Mouse (Mus musculus) liver, postnatal 0 days (tissue): ENCODE measurements around the gene Sln. TPM values are rescaled to one million over a fixed set of nuclear protein-coding genes. Genes with fewer than 3 reads are reported as not detected.

Experiments used
- ATAC-seq: fragments of 200-750 bp; cut with Nextera tagmentation; 2 replicates; pipeline ENCODE4 v1.8.0; 2017; ENCODE audit warnings: mild to moderate bottlenecking, moderate library complexity
- DNase-seq: peaks from one replicate; pipeline ENCODE4 v3.0.0-alpha.2; 2016
- H3K27ac ChIP-seq: fragments of 300-500 bp; sonication (generic); 2 replicates; pipeline ENCODE4 v1.5.1; 2014; ENCODE audit warnings: antibody characterized with exemption, moderate library complexity, mild to moderate bottlenecking, low read depth
- H3K27me3 ChIP-seq: fragments of 300-500 bp; sonication (generic); 2 replicates; pipeline ENCODE4 v1.6.1; 2014; ENCODE audit warnings: low read length, control low read depth, mixed read lengths; ENCODE audit not compliant: insufficient read depth
- H3K36me3 ChIP-seq: fragments of 300-500 bp; sonication (generic); replicated peaks from 2 replicates; pipeline ENCODE4 v1.6.1; 2014; ENCODE audit warnings: mild to moderate bottlenecking, control low read depth, low read length, moderate library complexity, mixed read lengths; ENCODE audit not compliant: insufficient read depth
- H3K4me1 ChIP-seq: fragments of 300-500 bp; sonication (generic); 2 replicates; pipeline ENCODE4 v1.6.1; 2014; ENCODE audit warnings: antibody characterized with exemption, mild to moderate bottlenecking, control low read depth; ENCODE audit not compliant: insufficient read depth
- H3K4me2 ChIP-seq: fragments of 300-500 bp; sonication (generic); 2 replicates; pipeline ENCODE4 v1.6.1; 2014; ENCODE audit warnings: low read depth, mild to moderate bottlenecking, low read length, moderate library complexity, mixed read lengths
- H3K4me3 ChIP-seq: fragments of 300-500 bp; sonication (generic); 2 replicates; pipeline ENCODE4 v1.5.1; 2014; ENCODE audit warnings: low read depth, low read length
- H3K9ac ChIP-seq: fragments of 300-500 bp; sonication (generic); replicated peaks from 2 replicates; pipeline ENCODE4 v1.6.1; 2014; ENCODE audit warnings: mild to moderate bottlenecking, moderate library complexity
- H3K9me3 ChIP-seq: fragments of 300-500 bp; sonication (generic); 2 replicates; pipeline ENCODE4 v1.6.1; 2016; ENCODE audit warnings: mild to moderate bottlenecking, control low read depth, low read length, mixed read lengths
- CTCF ChIP-seq: sonication (generic); IDR thresholded peaks from 2 replicates; pipeline ENCODE4 v1.5.1; 2016; ENCODE audit warnings: antibody characterized with exemption, low read depth
- EP300 ChIP-seq: IDR thresholded peaks from 2 replicates; pipeline ENCODE4 v1.6.1; 2016; ENCODE audit warnings: antibody characterized with exemption, low read depth, mild to moderate bottlenecking
- WGBS: fragments of 180-500 bp; shearing (Covaris S2); extraction: QIAGEN DNeasy Blood & Tissue Kit; methylation state at CpG from one replicate; pipeline ENCODE4 v1.1.7; 2014; ENCODE audit not compliant: insufficient replicate concordance; 5-methylcytosine and 5-hydroxymethylcytosine counted together
- polyA plus RNA-seq: library from polyadenylated mRNA; unstranded; fragments of >200 nt; fragmentation: Nextera tagmentation; extraction: Ambion mirVana; gene quantifications from 2 replicates; pipeline ENCODE4 v1.2.1, GENCODE M21; 2015

Gene Sln
- polyA plus RNA-seq, 1 experiment from 2014 or later, result 0.85 TPM

GRCm38 (mm10) chr9:53883588-53884280 is 33.8 kb downstream of the Sln start:
- TF ChIP-seq CTCF, result no peak
- TF ChIP-seq EP300, result no peak
- ATAC-seq (no peak), DNase-seq (no peak)
- WGBS, result 88% methylated on average over 23 of the region's 23 CpGs
- H3K27me3 ChIP-seq, result no peaks in the 10 kb centered on the region
- H3K4me3 ChIP-seq, result no peak overlapping the region
- no peaks in the 10 kb centered on the region for H3K4me1 ChIP-seq
- no peak overlapping the region for H3K27ac ChIP-seq
- H3K9me3 ChIP-seq, result no peaks in the 10 kb centered on the region
- H3K36me3 ChIP-seq, result no peaks in the 10 kb centered on the region
- H3K4me2 ChIP-seq, result no peak overlapping the region
- no peak overlapping the region for H3K9ac ChIP-seq

- Histone ChIP-seq H3K4me2 (no peak overlapping the region), H3K9ac (no peak overlapping the region), H3K4me3 (no peak overlapping the region), H3K9me3 (no peaks in the 10 kb centered on the region), H3K27ac (no peak overlapping the region), H3K4me1 (no peaks in the 10 kb centered on the region), H3K36me3 (no peaks in the 10 kb centered on the region), H3K27me3 (no peaks in the 10 kb centered on the region)
- no peak for ATAC-seq
- WGBS, result 7% methylated on average over 1 of the region's 1 CpGs
- peak; percentile 22 for DNase-seq
- peak; percentile 51 for TF ChIP-seq CTCF
- no peak for TF ChIP-seq EP300
Observed at GRCm38 (mm10) chr9:53890075-53890474, 40.1 kb downstream of the Sln start.

GRCm38 (mm10) chr9:53895827-53896226 is 45.9 kb downstream of the Sln start:
- Histone ChIP-seq H3K4me3 (no peak overlapping the region), H3K9me3 (no peaks in the 10 kb centered on the region), H3K27ac (no peak overlapping the region), H3K27me3 (no peaks in the 10 kb centered on the region), H3K36me3 (no peaks in the 10 kb centered on the region), H3K9ac (no peak overlapping the region), H3K4me1 (no peaks in the 10 kb centered on the region), H3K4me2 (no peak overlapping the region)
- 78% methylated on average over 7 of the region's 7 CpGs for WGBS
- ATAC-seq, result no peak
- no peak for DNase-seq
- TF ChIP-seq EP300 (no peak), CTCF (no peak)

GRCm38 (mm10) chr9:53899836-53900235 is 49.9 kb downstream of the Sln start:
- no peaks in the 10 kb centered on the region for H3K36me3 ChIP-seq
- no peaks in the 10 kb centered on the region for H3K9me3 ChIP-seq
- no peak overlapping the region for H3K4me3 ChIP-seq
- H3K27me3 ChIP-seq, result no peaks in the 10 kb centered on the region
- no peak overlapping the region for H3K27ac ChIP-seq
- no peak overlapping the region for H3K9ac ChIP-seq
- no peak for DNase-seq
- no peak for ATAC-seq
- H3K4me1 ChIP-seq, result no peaks in the 10 kb centered on the region
- TF ChIP-seq CTCF, result no peak
- TF ChIP-seq EP300, result no peak
- no peak overlapping the region for H3K4me2 ChIP-seq
- 71% methylated on average over 6 of the region's 6 CpGs for WGBS

- TF ChIP-seq CTCF, result no peak
- no peak for TF ChIP-seq EP300
- no peak for ATAC-seq
- H3K9me3 ChIP-seq, result no peaks in the 10 kb centered on the region
- no peaks in the 10 kb centered on the region for H3K4me1 ChIP-seq
- 76% methylated on average over 7 of the region's 7 CpGs for WGBS
- H3K27me3 ChIP-seq, result no peaks in the 10 kb centered on the region
- no peak overlapping the region for H3K9ac ChIP-seq
- H3K4me2 ChIP-seq, result no peak overlapping the region
- no peak for DNase-seq
- no peak overlapping the region for H3K27ac ChIP-seq
- H3K4me3 ChIP-seq, result no peak overlapping the region
- H3K36me3 ChIP-seq, result no peaks in the 10 kb centered on the region
Observed at GRCm38 (mm10) chr9:53903215-53903842, 53.4 kb downstream of the Sln start.

Other genes with a start within 250 kb of the Sln start
- gene Acat1, start 239.8 kb upstream of the Sln start, polyA plus RNA-seq, result 332 and 340 TPM in 2 replicates
- 10.4 and 11.8 TPM in 2 replicates for gene Cul5, start 180.2 kb upstream of the Sln start, polyA plus RNA-seq
- gene Rab39, start 143.9 kb upstream of the Sln start, polyA plus RNA-seq, result 0.90 and 1.1 TPM in 2 replicates
- 0.14 and 0.22 TPM in 2 replicates for gene Slc35f2, start 78.6 kb upstream of the Sln start, polyA plus RNA-seq
- gene Elmod1, start 125.1 kb downstream of the Sln start, polyA plus RNA-seq, result 0.06 and 0.13 TPM in 2 replicates
- 0.09 TPM in 2 replicates for gene Tnfaip8l3, start 218.2 kb downstream of the Sln start, polyA plus RNA-seq